Mouse (Mus musculus) cortical plate, adult 2 months (tissue): ENCODE results near the gene Fbxl13. TPM values are rescaled to one million over a fixed set of nuclear protein-coding genes. Genes with fewer than 3 reads are reported as not detected.

ENCODE experiments used
- H3K27ac ChIP-seq: fragments of 200-500 bp; 2 replicates; pipeline ENCODE4 v1.5.1; 2012; ENCODE audit warnings: low read length, control low read depth, inconsistent platforms; ENCODE audit not compliant: insufficient read depth
- H3K4me1 ChIP-seq: fragments of 200-500 bp; 2 replicates; pipeline ENCODE4 v1.6.1; 2011; ENCODE audit warnings: low read length; ENCODE audit not compliant: control insufficient read depth, insufficient read depth
- H3K4me3 ChIP-seq: fragments of 200-500 bp; 2 replicates; pipeline ENCODE4 v1.5.1; 2011; ENCODE audit warnings: mild to moderate bottlenecking, low read length, control low read depth; ENCODE audit not compliant: insufficient read depth
- CTCF ChIP-seq: fragments of 200-500 bp; IDR thresholded peaks from 2 replicates; pipeline ENCODE4 v1.5.1; 2011; ENCODE audit warnings: mild to moderate bottlenecking, control low read depth, low read length; ENCODE audit not compliant: insufficient read depth; ENCODE audit errors: extremely low read depth
- POLR2A ChIP-seq: fragments of 200-500 bp; IDR thresholded peaks from 2 replicates; pipeline ENCODE4 v1.6.1; 2011; ENCODE audit warnings: mild to moderate bottlenecking, low read length, control low read depth; ENCODE audit not compliant: insufficient read depth; ENCODE audit errors: extremely low read depth
- polyA plus RNA-seq: library from polyadenylated mRNA; depleted of rRNA; stranded (reverse); fragments of >200 nt; gene quantifications from 2 replicates; pipeline ENCODE4 v1.2.3, GENCODE M21; 2012

Gene Fbxl13
- polyA plus RNA-seq, 1 experiment, result 0.48 TPM

DNA sequence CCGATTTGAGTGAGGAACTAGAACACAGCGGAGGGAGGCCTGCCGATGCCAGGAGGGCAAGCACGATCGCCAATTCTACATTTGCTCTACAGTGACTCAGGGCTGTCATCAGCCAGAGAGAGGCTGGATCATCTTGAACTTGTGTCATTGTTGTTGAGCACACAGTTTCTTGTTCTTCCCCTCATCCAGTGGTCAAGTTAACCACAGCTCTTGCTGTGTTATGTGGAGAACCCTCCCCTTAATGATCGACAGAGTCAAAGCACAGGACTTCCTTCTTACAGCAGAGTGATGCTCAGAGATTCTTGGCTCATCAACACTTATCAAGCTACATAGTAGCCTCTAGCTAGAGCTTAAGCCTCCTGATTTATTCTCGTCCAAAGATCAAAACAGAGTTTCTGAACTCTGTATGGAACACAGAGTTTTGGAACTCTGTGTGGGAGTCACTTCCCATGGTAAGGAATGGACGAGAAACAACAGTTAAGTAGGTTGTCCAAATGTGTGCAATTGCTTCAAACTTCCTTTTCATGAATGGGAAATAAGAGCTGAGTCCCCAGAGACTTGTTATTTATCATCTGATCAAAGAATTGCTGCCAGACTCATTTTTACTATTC is 116.2 kb downstream of the Fbxl13 start:
- Histone ChIP-seq H3K4me3 (no peak overlapping the region), H3K4me1 (no peaks in the 10 kb centered on the region), H3K27ac (no peak overlapping the region)
- TF ChIP-seq CTCF (no peak), POLR2A (no peak)

DNA sequence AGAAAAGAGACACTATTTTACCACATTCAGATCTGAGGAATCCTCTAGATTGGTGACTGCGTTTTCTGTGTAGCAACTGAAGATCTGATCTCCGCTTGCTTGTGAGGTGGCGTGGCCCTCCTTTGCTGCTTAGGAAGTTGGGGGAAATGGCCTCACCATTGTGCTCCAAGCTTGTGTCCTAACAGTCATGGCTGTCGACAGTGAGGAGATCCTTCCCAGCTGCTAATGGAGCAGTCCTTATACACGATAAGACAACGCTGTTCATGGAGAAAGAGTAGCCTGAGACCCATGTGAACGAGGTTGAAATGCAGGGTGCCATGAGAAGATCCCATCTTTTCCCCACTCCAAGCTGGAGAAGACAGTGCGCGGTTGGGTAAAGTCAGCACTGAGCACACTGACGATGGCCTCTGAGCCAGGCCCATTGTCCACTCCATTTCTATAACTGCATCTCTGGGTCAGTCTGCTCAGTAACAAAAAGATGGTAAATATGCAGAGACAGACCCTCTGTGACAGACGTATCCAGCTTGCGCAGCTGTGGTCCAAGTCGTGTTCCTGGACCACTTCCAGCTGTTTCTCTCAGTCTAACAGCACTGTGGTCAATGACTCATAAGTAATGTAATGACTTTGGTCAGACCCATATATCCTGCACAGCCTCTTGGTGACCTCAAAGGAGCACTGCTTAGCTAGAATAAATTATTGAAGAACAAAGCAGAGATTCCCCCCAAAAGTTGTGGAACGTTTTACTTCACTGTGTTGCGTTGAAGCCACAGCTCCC is 117.2 kb downstream of the Fbxl13 start:
- no peak overlapping the region for H3K27ac ChIP-seq
- TF ChIP-seq CTCF, result no peak
- TF ChIP-seq POLR2A, result no peak
- H3K4me1 ChIP-seq, result no peaks in the 10 kb centered on the region
- H3K4me3 ChIP-seq, result no peak overlapping the region

DNA sequence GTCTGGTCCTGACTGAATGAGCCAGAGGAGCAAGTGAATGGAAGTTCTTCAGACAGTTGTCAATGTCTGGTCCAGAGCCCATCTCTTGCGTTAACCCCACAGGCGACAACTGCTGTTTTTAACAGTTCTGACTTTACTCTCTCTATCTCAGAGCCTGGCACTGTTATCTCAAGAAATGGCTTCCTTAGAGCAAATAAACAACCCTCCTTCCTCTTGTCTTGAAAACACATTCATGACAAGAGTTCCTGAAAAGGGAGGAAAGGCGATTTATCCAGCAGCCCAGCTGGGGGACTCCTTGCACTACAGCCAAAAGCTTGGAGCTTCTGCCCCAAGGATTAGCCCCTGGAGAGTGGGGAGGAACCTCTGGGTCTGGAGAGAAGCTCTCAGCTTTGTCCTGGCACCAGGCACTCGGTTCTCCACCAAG is 117.9 kb downstream of the Fbxl13 start:
- Histone ChIP-seq H3K4me3 (no peak overlapping the region), H3K27ac (no peak overlapping the region), H3K4me1 (no peaks in the 10 kb centered on the region)
- TF ChIP-seq CTCF (no peak), POLR2A (no peak)

- H3K27ac ChIP-seq, result no peak overlapping the region
- H3K4me1 ChIP-seq, result no peaks in the 10 kb centered on the region
- H3K4me3 ChIP-seq, result no peak overlapping the region
- TF ChIP-seq CTCF (no peak), POLR2A (no peak)
These were observed 118.5 kb downstream of the Fbxl13 start for GRCm38 (mm10) chr5:21526835-21527485.

GRCm38 (mm10) chr5:21519166-21519565 is 126.3 kb downstream of the Fbxl13 start:
- no peak overlapping the region for H3K4me3 ChIP-seq
- no peak overlapping the region for H3K27ac ChIP-seq
- TF ChIP-seq CTCF (no peak), POLR2A (no peak)
- no peaks in the 10 kb centered on the region for H3K4me1 ChIP-seq

GRCm38 (mm10) chr5:21518207-21518606 is 127.2 kb downstream of the Fbxl13 start:
- no peak for TF ChIP-seq POLR2A
- no peak for TF ChIP-seq CTCF
- Histone ChIP-seq H3K4me3 (no peak overlapping the region), H3K27ac (no peak overlapping the region), H3K4me1 (no peaks in the 10 kb centered on the region)

- TF ChIP-seq POLR2A (no peak), CTCF (no peak)
- H3K27ac ChIP-seq, result no peak overlapping the region
- no peaks in the 10 kb centered on the region for H3K4me1 ChIP-seq
These were observed 127.9 kb downstream of the Fbxl13 start for GRCm38 (mm10) chr5:21517562-21517961.

GRCm38 (mm10) chr5:21513363-21513762 is 132.1 kb downstream of the Fbxl13 start:
- TF ChIP-seq CTCF, result no peak
- TF ChIP-seq POLR2A, result no peak
- Histone ChIP-seq H3K27ac (no peak overlapping the region), H3K4me3 (no peak overlapping the region), H3K4me1 (no peaks in the 10 kb centered on the region)

More at GRCm38 (mm10) chr5:21517562-21517961, 127.9 kb downstream of the Fbxl13 start:
- H3K4me3 ChIP-seq, result no peak overlapping the region

DNA sequence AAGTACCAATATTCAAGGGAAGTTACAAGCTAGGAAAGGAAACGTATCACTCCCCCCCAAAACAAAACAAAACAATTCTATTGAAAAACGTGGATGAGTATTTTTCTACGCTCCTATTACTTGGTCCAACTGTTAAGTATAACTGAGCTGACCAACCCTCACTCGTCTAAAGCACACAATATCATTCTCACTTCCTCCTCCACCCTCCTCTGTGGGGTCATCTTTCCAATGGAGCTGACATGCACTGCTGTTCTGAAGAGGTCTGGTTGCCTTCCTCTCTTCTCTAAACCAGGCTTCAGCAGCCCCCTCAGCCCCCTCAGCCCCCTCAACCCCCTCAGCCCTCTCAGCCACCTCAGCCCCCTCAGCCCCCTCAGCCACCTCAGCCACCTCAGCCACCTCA is 135.6 kb downstream of the Fbxl13 start:
- Histone ChIP-seq H3K4me3 (no peak overlapping the region), H3K4me1 (no peaks in the 10 kb centered on the region), H3K27ac (no peak overlapping the region)
- TF ChIP-seq POLR2A, result no peak
- no peak for TF ChIP-seq CTCF

- Histone ChIP-seq H3K27ac (no peak overlapping the region), H3K4me3 (no peak overlapping the region), H3K4me1 (no peaks in the 10 kb centered on the region)
- TF ChIP-seq CTCF, result no peak
- no peak for TF ChIP-seq POLR2A
These were observed 138.5 kb downstream of the Fbxl13 start for GRCm38 (mm10) chr5:21506887-21507286.
